Mouse (Mus musculus) regulatory T cell (primary cell): ENCODE data around the gene Slc9a8.

ENCODE experiments used
- in situ Hi-C: fragments of 300-600 bp; cut with MboI, MseI; formaldehyde crosslinking; loops from one replicate; pipeline ENCODE4 v1.15.1; 2025; ENCODE audit warnings: high pct_unique_total_duplicates

The Slc9a8 gene

DNA sequence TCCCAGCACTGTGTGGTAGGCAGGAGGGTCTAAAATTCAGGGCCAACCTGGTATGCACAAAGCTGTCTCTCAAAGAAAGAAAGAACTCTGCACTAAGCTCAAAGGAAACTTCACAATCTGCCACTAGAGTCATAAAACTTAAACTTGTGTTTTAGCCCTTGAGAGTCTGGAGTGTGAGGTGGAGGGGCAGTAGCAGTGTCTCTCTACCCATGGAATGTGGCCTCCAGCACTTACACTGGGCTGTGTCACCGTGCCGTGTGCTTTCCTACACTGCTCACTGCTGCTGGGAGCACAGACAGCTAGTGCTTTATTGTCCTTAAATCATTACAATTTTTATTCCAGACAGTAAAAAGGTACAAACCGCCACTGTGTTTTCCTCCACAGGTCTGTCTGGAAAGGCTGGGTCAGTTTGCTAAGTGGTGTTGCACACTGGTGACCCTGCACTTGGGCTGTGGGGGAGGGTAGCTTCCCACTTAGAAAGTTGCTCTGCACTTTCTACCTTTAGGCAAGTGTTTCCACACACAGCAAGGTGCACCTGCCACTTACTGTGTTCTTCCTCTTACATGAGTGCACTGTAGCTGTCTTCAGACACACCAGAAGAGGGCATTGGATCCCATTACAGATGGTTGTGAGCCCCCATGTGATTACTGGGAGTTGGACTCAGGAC lies 86.3 kb downstream of the Slc9a8 start:
- in situ Hi-C loops: no loop called here

DNA sequence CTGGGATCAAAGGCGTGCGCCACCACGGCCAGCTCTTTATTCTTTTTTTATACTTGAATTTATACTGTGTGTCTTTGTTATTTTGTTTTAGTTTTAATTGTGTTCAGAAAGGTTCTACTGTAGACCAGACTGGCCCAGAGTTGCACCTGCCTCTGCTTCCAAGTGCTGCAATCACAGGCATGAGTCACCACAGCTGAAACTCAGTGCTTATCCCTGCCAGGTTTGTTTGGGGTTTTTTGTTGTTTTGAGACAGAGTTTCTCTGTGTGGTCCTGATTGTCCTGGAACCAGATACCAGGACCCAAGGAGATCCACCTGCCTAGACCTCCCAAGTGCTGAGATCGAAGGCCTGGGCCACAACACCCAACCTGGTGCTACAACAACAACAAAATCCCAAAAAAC lies 87.1 kb downstream of the Slc9a8 start:
- in situ Hi-C loops: no loop called here

DNA sequence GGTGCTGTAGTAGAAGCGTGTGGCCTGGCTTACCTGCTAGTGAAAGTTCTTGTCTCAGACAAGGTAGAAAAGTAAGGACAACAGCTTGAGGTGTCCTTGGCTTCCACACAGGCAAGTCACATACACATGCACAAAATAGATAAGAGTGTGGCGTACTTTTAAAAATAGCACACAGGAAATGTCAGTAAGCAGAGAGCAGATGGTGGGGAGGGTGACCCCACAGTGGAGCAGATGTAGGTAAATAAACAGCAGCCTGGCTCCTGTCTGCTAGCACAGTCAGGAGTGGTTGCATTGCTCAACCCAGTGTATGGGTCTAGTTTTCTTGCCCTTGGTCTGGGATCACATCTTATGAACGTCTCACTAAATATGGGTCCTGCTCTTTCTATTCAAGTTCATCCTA lies 89.0 kb downstream of the Slc9a8 start:
- in situ Hi-C loops: no loop called here

DNA sequence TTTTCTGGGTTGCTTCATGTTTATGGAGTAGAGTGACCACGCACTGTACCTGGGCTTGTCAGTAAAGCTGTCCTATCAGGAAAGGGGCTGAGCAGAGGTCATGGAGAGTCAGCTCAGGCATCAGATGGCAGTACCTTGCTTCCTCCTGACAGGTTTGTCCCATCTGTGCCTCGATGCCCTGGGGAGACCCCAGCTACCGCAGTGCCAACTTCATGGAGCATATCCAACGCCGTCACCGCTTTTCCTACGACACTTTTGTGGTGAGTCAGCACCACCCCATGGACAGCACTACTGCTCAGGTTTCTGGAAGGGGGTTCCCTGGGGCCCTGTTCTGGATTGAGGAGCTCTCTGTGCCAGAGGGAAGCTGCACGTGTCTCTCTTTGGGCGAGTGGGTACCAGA lies 90.9 kb downstream of the Slc9a8 start:
- in situ Hi-C loops: no loop called here

DNA sequence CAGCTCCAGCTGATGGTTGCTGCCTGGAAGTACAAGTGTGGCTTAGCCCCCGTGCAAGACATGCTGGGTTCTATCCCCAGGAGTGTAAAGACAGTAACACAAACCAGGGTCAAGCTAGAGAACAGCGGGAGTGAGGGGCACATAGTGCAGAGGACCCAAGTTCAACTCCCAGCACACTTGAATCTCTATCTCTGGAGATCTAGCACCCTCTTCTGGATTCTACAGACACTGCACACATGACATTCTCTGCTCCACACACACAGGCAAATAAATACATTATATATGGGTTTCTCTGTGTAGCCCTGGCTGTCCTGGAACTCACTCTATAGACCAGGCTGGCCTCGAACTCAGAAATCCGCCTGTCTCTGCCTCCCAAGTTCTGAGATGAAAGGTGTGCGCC lies 91.5 kb downstream of the Slc9a8 start:
- in situ Hi-C loops: no loop called here

DNA sequence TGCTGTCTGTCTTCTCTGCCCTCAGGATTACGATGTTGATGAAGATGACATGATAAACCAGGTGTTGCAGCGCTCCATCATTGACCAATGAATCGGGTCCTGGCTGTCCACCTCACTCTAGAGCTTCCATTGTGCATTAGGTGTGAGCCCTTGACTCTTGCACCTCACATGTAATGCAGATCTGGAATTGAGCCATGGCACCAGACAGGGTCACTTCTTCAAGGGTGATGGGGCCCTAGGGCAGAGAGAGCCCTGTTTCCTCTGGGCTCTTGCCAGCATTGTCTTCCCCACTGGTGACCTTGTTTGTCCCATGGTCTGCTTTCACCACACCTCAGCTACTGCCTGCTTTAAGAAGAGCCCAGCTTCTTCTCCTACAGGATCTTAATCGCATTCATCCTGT lies 93.1 kb downstream of the Slc9a8 start:
- in situ Hi-C loops: no loop called here

DNA sequence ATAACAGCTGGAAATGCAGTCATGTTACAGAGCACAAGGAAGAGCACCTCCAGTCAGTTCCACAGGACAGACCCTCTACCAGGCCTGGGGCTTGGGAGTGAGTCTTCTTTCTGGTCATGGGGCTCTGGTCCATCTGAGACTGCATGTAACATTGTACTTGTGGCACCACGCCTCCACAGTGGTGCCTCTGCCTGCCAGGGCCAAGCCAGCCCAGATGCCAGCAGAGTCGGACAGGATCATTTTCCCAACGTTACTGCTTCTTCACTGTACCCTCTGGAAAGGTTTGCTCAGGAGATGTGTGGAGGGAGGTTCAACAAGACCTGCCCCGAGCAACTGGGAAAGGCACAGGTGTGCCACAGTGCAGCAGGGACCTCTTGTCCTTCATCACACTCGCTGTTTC lies 94.2 kb downstream of the Slc9a8 start:
- in situ Hi-C loops: no loop called here

DNA sequence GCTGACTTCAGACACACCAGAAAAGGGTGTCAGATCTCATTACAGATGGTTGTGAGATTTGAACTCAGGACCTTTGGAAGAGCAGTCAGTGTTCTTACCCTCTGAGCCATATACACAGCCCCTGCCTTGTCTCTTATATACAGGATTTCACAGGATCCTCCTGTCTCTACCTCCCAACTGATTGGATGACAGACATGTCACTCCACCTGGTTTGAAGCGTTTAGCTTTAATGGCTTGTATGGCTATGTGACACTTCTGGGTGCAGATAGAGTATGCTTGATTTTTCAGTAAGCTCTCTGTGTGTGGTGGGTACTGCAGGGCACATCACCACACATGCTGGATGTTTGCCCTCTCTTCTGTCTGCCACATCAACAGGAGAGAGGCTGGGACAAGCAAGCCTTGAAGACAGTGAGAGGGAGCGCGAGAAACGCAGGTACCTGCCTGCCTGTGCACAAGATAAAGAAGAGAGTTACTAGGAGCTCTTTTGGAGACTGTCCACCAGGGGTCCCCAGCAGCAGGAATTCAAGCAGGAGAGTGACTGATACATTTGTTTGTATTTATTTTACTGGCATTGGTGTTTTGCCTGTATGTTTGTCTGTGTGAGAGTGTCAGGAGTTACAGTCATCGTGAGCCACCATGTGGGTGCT lies 98.2 kb downstream of the Slc9a8 start:
- in situ Hi-C loops: no loop called here
